Mouse (Mus musculus) heart, embryonic 15.5 days (tissue): ENCODE results near the gene Rab25. TPM values are rescaled to one million over a fixed set of nuclear protein-coding genes. Genes with fewer than 3 reads are reported as not detected.

Source experiments
- ATAC-seq: fragments of 200-750 bp; cut with Nextera tagmentation; replicated peaks from 2 replicates; pipeline ENCODE4 v1.8.0; 2017; ENCODE audit warnings: low read depth, moderate TSS enrichment; ENCODE audit not compliant: insufficient number of reproducible peaks, insufficient read depth, low FRiP score
- H3K27ac ChIP-seq: fragments of 300-500 bp; sonication (generic); 2 replicates; pipeline ENCODE4 v1.5.1; 2015; ENCODE audit warnings: mild to moderate bottlenecking, inconsistent platforms
- H3K27me3 ChIP-seq: fragments of 300-500 bp; sonication (generic); 2 replicates; pipeline ENCODE4 v1.6.1; 2015; ENCODE audit warnings: inconsistent platforms
- H3K36me3 ChIP-seq: fragments of 300-500 bp; sonication (generic); 2 replicates; pipeline ENCODE4 v1.6.1; 2015; ENCODE audit warnings: mild to moderate bottlenecking, inconsistent platforms
- H3K4me1 ChIP-seq: fragments of 300-500 bp; sonication (generic); replicated peaks from 2 replicates; pipeline ENCODE4 v1.6.1; 2015; ENCODE audit warnings: inconsistent platforms
- H3K4me2 ChIP-seq: fragments of 300-500 bp; sonication (generic); 2 replicates; pipeline ENCODE4 v1.6.1; 2015; ENCODE audit warnings: inconsistent platforms, mild to moderate bottlenecking, moderate library complexity
- H3K4me3 ChIP-seq: fragments of 300-500 bp; sonication (generic); 2 replicates; pipeline ENCODE4 v1.5.1; 2015; ENCODE audit warnings: mild to moderate bottlenecking, inconsistent platforms
- H3K9ac ChIP-seq: fragments of 300-500 bp; sonication (generic); 2 replicates; pipeline ENCODE4 v1.6.1; 2015; ENCODE audit warnings: mild to moderate bottlenecking, inconsistent platforms
- H3K9me3 ChIP-seq: fragments of 300-500 bp; sonication (generic); replicated peaks from 2 replicates; pipeline ENCODE4 v1.6.1; 2016; ENCODE audit warnings: inconsistent platforms
- WGBS: fragments of 180-500 bp; shearing (Covaris S2); methylation state at CpG from one replicate; pipeline ENCODE4 v1.1.7; 2015; ENCODE audit warnings: mixed read lengths; 5-methylcytosine and 5-hydroxymethylcytosine counted together
- polyA plus RNA-seq: library from polyadenylated mRNA; unstranded; fragments of >200 nt; fragmentation: Nextera tagmentation; extraction: Ambion mirVana; gene quantifications from 2 replicates; pipeline ENCODE4 v1.2.1, GENCODE M21; 2015

Gene Rab25
- polyA plus RNA-seq, 1 experiment from 2014 or later: 0.92 TPM

- Histone ChIP-seq H3K9ac (peak overlapping the region; percentile 94), H3K4me3 (peak overlapping the region; percentile 94), H3K4me2 (peak overlapping the region; percentile 74), H3K27ac (peak overlapping the region; percentile 89), H3K36me3 (peaks cover 5% of the 10 kb centered on the region; the same call in 1 of the 2 replicates), H3K9me3 (no peaks in the 10 kb centered on the region), H3K27me3 (no peaks in the 10 kb centered on the region), H3K4me1 (peaks cover 73% of the 10 kb centered on the region)
- ATAC-seq: peak; percentile 79
- under 1% methylated on average over 60 of the region's 63 CpGs for WGBS
Observed at GRCm38 (mm10) chr3:88531348-88532298, 16.5 kb downstream of the Rab25 start.

GRCm38 (mm10) chr3:88530082-88530864 lies 17.8 kb downstream of the Rab25 start:
- Histone ChIP-seq H3K4me3 (peak overlapping the region; percentile 94), H3K4me2 (peak overlapping the region; percentile 74), H3K36me3 (no peaks in the 10 kb centered on the region), H3K4me1 (peaks cover 65% of the 10 kb centered on the region), H3K9me3 (no peaks in the 10 kb centered on the region), H3K27me3 (no peaks in the 10 kb centered on the region), H3K27ac (peak overlapping the region; percentile 89), H3K9ac (peak overlapping the region; percentile 94)
- 28% methylated on average over 11 of the region's 11 CpGs for WGBS
- no peak for ATAC-seq

- 34% methylated on average over 7 of the region's 7 CpGs for WGBS
- H3K27ac ChIP-seq: peak overlapping the region; percentile 89; the same call in 1 of the 2 replicates
- no peaks in the 10 kb centered on the region for H3K27me3 ChIP-seq
- H3K9ac ChIP-seq: peak overlapping the region; percentile 94; the same call in 1 of the 2 replicates
- H3K4me1 ChIP-seq: peaks cover 56% of the 10 kb centered on the region
- no peak for ATAC-seq
- peak overlapping the region; percentile 94; the same call in 1 of the 2 replicates for H3K4me3 ChIP-seq
- H3K36me3 ChIP-seq: no peaks in the 10 kb centered on the region
- peak overlapping the region; percentile 74 for H3K4me2 ChIP-seq
- no peaks in the 10 kb centered on the region for H3K9me3 ChIP-seq
Observed at GRCm38 (mm10) chr3:88529204-88530000, 18.7 kb downstream of the Rab25 start.

- Histone ChIP-seq H3K9ac (no peak overlapping the region), H3K27ac (0 out of 2 replicates have a peak overlapping the region, but pooled peaks have one; percentile 89)
- no peak for ATAC-seq
Observed at GRCm38 (mm10) chr3:88528646-88529045, 19.5 kb downstream of the Rab25 start.

DNA sequence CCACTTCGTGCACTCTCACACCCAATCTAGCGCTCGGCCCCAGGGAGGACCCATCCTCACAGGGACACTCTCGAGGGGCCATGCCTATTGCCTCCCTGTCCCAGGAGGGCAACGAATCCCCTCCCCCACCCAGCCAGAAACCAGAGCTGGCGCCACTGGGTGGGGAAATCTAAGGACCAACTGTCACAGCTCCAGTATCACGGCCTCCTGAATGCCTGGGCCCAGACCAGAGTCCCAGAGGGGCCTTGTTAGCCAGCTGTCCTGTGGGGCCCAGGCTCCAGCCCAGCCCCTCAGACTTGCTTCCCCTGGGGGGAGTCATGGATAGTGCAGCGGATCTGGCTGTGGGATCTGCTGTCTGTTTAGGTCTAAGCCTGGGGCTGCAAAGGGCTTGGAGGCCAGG lies 20.5 kb downstream of the Rab25 start:
- ATAC-seq: no peak
- Histone ChIP-seq H3K4me3 (no peak overlapping the region), H3K36me3 (no peaks in the 10 kb centered on the region), H3K9ac (peak overlapping the region; percentile 29), H3K27me3 (no peaks in the 10 kb centered on the region), H3K4me2 (no peak overlapping the region), H3K4me1 (peaks cover 48% of the 10 kb centered on the region), H3K27ac (no peak overlapping the region), H3K9me3 (no peaks in the 10 kb centered on the region)
- 32% methylated on average over 8 of the region's 8 CpGs for WGBS

More at GRCm38 (mm10) chr3:88528646-88529045, 19.5 kb downstream of the Rab25 start:
- 82% methylated on average over 11 of the region's 11 CpGs for WGBS
- peaks cover 49% of the 10 kb centered on the region for H3K4me1 ChIP-seq
- H3K4me2 ChIP-seq: no peak overlapping the region
- no peak overlapping the region for H3K4me3 ChIP-seq
- no peaks in the 10 kb centered on the region for H3K9me3 ChIP-seq
- no peaks in the 10 kb centered on the region for H3K27me3 ChIP-seq
- H3K36me3 ChIP-seq: no peaks in the 10 kb centered on the region

- no peak overlapping the region for H3K4me3 ChIP-seq
- WGBS: 32% methylated on average over 17 of the region's 17 CpGs
- H3K27ac ChIP-seq: peak overlapping the region; percentile 1
- no peak overlapping the region for H3K9ac ChIP-seq
- peaks cover 48% of the 10 kb centered on the region for H3K4me1 ChIP-seq
- peak; percentile 48 for ATAC-seq
- 0 out of 2 replicates have a peak overlapping the region, but pooled peaks have one; percentile 27 for H3K4me2 ChIP-seq
- H3K36me3 ChIP-seq: no peaks in the 10 kb centered on the region
- H3K9me3 ChIP-seq: no peaks in the 10 kb centered on the region
- no peaks in the 10 kb centered on the region for H3K27me3 ChIP-seq
Observed at GRCm38 (mm10) chr3:88526157-88527131, 21.7 kb downstream of the Rab25 start.

DNA sequence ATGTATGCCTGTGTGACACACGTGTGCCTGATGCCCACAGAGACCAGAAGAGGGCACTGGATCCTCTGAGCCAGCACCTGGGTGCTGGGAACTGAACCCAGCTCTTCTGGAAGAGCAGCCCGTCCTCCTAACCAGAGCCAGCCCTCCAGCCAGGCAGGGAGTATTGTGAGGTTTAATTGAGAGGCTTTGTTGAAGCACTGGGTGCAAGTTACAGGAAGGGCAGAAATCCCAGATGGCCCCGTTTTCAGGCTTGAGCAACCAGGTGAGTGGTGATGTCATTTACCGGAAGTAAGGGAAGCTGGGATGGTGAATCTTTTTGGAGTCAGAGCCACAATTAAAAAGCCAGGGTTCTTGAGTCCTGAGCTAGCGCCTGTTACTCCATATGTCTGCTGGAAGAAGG lies 23.1 kb downstream of the Rab25 start:
- Histone ChIP-seq H3K36me3 (no peaks in the 10 kb centered on the region), H3K4me1 (peaks cover 41% of the 10 kb centered on the region), H3K9ac (no peak overlapping the region), H3K27ac (no peak overlapping the region), H3K4me2 (no peak overlapping the region), H3K4me3 (no peak overlapping the region), H3K9me3 (no peaks in the 10 kb centered on the region), H3K27me3 (no peaks in the 10 kb centered on the region)
- WGBS: 86% methylated on average over 5 of the region's 5 CpGs
- no peak for ATAC-seq

- Histone ChIP-seq H3K27me3 (no peaks in the 10 kb centered on the region), H3K27ac (no peak overlapping the region), H3K4me2 (no peak overlapping the region), H3K4me3 (no peak overlapping the region), H3K4me1 (peaks cover 23% of the 10 kb centered on the region), H3K36me3 (no peaks in the 10 kb centered on the region), H3K9me3 (no peaks in the 10 kb centered on the region), H3K9ac (no peak overlapping the region)
- no peak for ATAC-seq
- 83% methylated on average over 8 of the region's 8 CpGs for WGBS
Observed at GRCm38 (mm10) chr3:88523027-88523426, 25.1 kb downstream of the Rab25 start.

GRCm38 (mm10) chr3:88521803-88522331 lies 26.2 kb downstream of the Rab25 start:
- 27% methylated on average over 9 of the region's 9 CpGs for WGBS
- H3K4me1 ChIP-seq: peaks cover 14% of the 10 kb centered on the region; the same call in 1 of the 2 replicates
- no peak overlapping the region for H3K27ac ChIP-seq
- no peaks in the 10 kb centered on the region for H3K9me3 ChIP-seq
- H3K27me3 ChIP-seq: no peaks in the 10 kb centered on the region
- no peak overlapping the region for H3K9ac ChIP-seq
- H3K36me3 ChIP-seq: no peaks in the 10 kb centered on the region
- ATAC-seq: no peak
- H3K4me3 ChIP-seq: no peak overlapping the region
- H3K4me2 ChIP-seq: no peak overlapping the region

DNA sequence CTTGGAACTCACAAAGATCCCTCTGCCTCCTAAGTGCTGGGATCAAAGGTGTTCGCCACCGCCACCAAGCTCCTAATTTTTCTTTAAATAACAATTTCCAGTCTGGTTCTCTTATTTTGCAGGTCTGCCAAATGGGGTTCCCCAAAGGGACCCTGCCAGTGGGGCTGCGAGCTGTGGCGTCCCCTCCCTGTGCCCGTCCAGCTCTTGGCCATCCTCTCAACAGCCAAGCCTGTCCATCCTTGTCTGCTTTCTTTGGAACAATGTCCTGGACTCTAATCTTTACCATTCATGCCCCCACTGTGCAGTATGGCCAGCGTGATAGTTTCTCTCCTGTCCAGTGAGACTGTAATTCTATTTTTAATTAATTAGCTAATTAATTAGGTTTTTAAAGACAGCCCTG lies 26.9 kb downstream of the Rab25 start:
- WGBS: 91% methylated on average over 6 of the region's 6 CpGs

More for the DNA sequence above, 26.9 kb downstream of the Rab25 start:
- no peak overlapping the region for H3K4me3 ChIP-seq
- no peaks in the 10 kb centered on the region for H3K27me3 ChIP-seq
- no peak overlapping the region for H3K9ac ChIP-seq
- H3K4me2 ChIP-seq: no peak overlapping the region
- H3K27ac ChIP-seq: no peak overlapping the region
- ATAC-seq: no peak
- H3K9me3 ChIP-seq: no peaks in the 10 kb centered on the region
- H3K4me1 ChIP-seq: peaks cover 9% of the 10 kb centered on the region; the same call in 1 of the 2 replicates
- H3K36me3 ChIP-seq: no peaks in the 10 kb centered on the region
